Mouse (Mus musculus): ENCODE measurements around the gene Epha6. TPM values are rescaled to one million over a fixed set of nuclear protein-coding genes. Genes with fewer than 3 reads are reported as not detected.

Gene Epha6
- polyA plus RNA-seq, 1 experiment from 2014 or later: 0.34 TPM

- no peak overlapping the region for H3K9ac ChIP-seq (ENCODE audit: low read length)
- no peak overlapping the region for H3K4me3 ChIP-seq (replicated peaks; ENCODE audit: low read length)
- H3K4me2 ChIP-seq (ENCODE audit: low read depth, low read length): no peak overlapping the region
- no peaks in the 10 kb centered on the region for H3K27me3 ChIP-seq (ENCODE audit: control insufficient read depth, insufficient read depth, low read length)
- no peaks in the 10 kb centered on the region for H3K9me3 ChIP-seq (replicated peaks; ENCODE audit: control insufficient read depth, low read length)
- no peak for ATAC-seq (ENCODE audit: insufficient read depth, low FRiP score)
- no peaks in the 10 kb centered on the region for H3K36me3 ChIP-seq (ENCODE audit: control insufficient read depth, insufficient read depth, low read length)
- H3K27ac ChIP-seq (ENCODE audit: low read length): no peak overlapping the region
- no peaks in the 10 kb centered on the region for H3K4me1 ChIP-seq (ENCODE audit: control insufficient read depth, insufficient read depth, low read length)
- 77% methylated on average over 1 of the region's 1 CpGs for WGBS
Observed at GRCm38 (mm10) chr16:59610750-59611149, 994.6 kb downstream of the Epha6 start.

- Histone ChIP-seq H3K27me3 (ENCODE audit: control insufficient read depth, insufficient read depth, low read length) (no peaks in the 10 kb centered on the region), H3K4me2 (ENCODE audit: low read depth, low read length) (no peak overlapping the region), H3K9ac (ENCODE audit: low read length) (no peak overlapping the region), H3K9me3 (replicated peaks; ENCODE audit: control insufficient read depth, low read length) (peaks cover 6% of the 10 kb centered on the region; the same call in 1 of the 2 replicates), H3K4me1 (ENCODE audit: control insufficient read depth, insufficient read depth, low read length) (peaks cover 4% of the 10 kb centered on the region; the same call in 1 of the 2 replicates), H3K4me3 (replicated peaks; ENCODE audit: low read length) (no peak overlapping the region), H3K36me3 (ENCODE audit: control insufficient read depth, insufficient read depth, low read length) (no peaks in the 10 kb centered on the region), H3K27ac (ENCODE audit: low read length) (no peak overlapping the region)
- no peak for ATAC-seq (ENCODE audit: insufficient read depth, low FRiP score)
- 63% methylated on average over 15 of the region's 15 CpGs for WGBS
Observed at GRCm38 (mm10) chr16:59604078-59604781, 1001.1 kb downstream of the Epha6 start.

Small RNA genes within 50 kb of the gene (microRNA-seq; reads per million reads assigned to microRNA genes)
- gene Gm24755: not detected

Data from stomach, embryonic 16.5 days (tissue).